Mouse (Mus musculus) bone marrow macrophage, adult 2 months (primary cell): ENCODE data around the gene Syn3. TPM values are rescaled to one million over a fixed set of nuclear protein-coding genes. Genes with fewer than 3 reads are reported as not detected.

Experiments used
- H3K27ac ChIP-seq: 2 replicates; pipeline ENCODE4 v1.5.1; 2012; ENCODE audit warnings: low read depth, low read length; ENCODE audit not compliant: insufficient read depth
- H3K4me1 ChIP-seq: 2 replicates; pipeline ENCODE4 v1.6.1; 2012; ENCODE audit warnings: low read length; ENCODE audit not compliant: control insufficient read depth, insufficient read depth
- H3K4me3 ChIP-seq: 2 replicates; pipeline ENCODE4 v1.5.1; 2012; ENCODE audit warnings: mild to moderate bottlenecking, low read length, moderate library complexity; ENCODE audit not compliant: insufficient read depth
- CTCF ChIP-seq: IDR thresholded peaks from 2 replicates; pipeline ENCODE4 v1.5.1; 2012; ENCODE audit warnings: low read depth, mild to moderate bottlenecking, low read length, moderate library complexity
- POLR2A ChIP-seq: IDR thresholded peaks from 2 replicates; pipeline ENCODE4 v1.6.1; 2012; ENCODE audit warnings: mild to moderate bottlenecking, low read depth, low read length, borderline replicate concordance
- polyA plus RNA-seq: library from polyadenylated mRNA; stranded (reverse); fragments of >200 nt; gene quantifications from 2 replicates; pipeline ENCODE4 v1.2.4, GENCODE M21; 2012; ENCODE audit not compliant: missing spikeins, insufficient read depth, insufficient read length

Syn3 gene
- polyA plus RNA-seq, 1 experiment = not detected

- no peak overlapping the region for H3K27ac ChIP-seq
- H3K4me3 ChIP-seq = no peak overlapping the region
- no peak for TF ChIP-seq CTCF
- TF ChIP-seq POLR2A = no peak
- H3K4me1 ChIP-seq = no peaks in the 10 kb centered on the region
Measured at GRCm38 (mm10) chr10:86421731-86422370, 76.8 kb downstream of the Syn3 start.

DNA sequence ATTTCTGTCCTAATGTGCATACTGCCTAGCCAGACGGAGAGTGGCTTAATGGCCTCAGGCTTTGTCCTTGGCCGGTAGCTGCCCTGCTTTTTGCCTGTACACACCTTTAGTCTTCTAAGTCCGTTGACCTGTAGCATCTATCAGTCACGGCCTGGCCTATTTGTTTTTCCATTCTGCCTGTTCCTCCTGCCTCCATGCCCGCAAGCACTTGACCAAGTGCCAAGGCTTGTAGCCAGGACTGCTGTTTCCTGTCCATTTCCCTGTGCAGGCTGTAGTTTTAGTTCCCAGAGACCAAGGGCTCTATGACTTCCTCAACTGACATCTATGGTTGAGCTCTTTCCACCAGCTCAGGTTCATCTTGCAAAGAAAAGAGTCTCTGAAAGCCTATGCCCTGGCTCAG is 79.8 kb downstream of the Syn3 start:
- Histone ChIP-seq H3K4me1 (no peaks in the 10 kb centered on the region), H3K27ac (no peak overlapping the region), H3K4me3 (no peak overlapping the region)
- TF ChIP-seq CTCF (no peak), POLR2A (no peak)

DNA sequence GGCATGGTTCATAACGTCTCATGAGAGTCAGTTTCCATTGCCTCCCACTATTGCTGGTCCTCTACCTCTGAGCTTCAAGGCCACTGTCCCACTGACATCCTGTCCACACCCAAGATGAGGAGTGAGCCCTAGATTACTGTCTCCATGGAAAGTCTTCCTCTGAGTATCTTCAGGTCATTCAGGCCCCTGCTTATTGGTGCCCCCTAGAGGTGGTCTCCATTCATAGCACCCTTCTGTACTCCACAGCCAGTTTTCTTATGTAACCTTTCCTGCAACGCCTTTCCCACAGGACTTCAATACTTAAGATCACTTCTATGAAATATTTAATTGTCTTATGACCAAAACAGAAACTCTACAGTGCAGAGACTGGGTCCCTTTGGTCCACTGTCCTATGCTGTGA is 80.4 kb downstream of the Syn3 start:
- Histone ChIP-seq H3K27ac (no peak overlapping the region), H3K4me1 (no peaks in the 10 kb centered on the region), H3K4me3 (no peak overlapping the region)
- TF ChIP-seq POLR2A (no peak), CTCF (no peak)

- TF ChIP-seq POLR2A (no peak), CTCF (no peak)
- H3K4me3 ChIP-seq = no peak overlapping the region
- H3K4me1 ChIP-seq = no peaks in the 10 kb centered on the region
- no peak overlapping the region for H3K27ac ChIP-seq
Measured at GRCm38 (mm10) chr10:86416806-86417205, 81.9 kb downstream of the Syn3 start.

GRCm38 (mm10) chr10:86410868-86411267 is 87.8 kb downstream of the Syn3 start:
- no peaks in the 10 kb centered on the region for H3K4me1 ChIP-seq
- no peak overlapping the region for H3K4me3 ChIP-seq
- H3K27ac ChIP-seq = no peak overlapping the region
- TF ChIP-seq CTCF (no peak), POLR2A (no peak)

- TF ChIP-seq POLR2A (no peak), CTCF (no peak)
- Histone ChIP-seq H3K27ac (no peak overlapping the region), H3K4me1 (no peaks in the 10 kb centered on the region), H3K4me3 (no peak overlapping the region)
Measured at GRCm38 (mm10) chr10:86406952-86407351, 91.7 kb downstream of the Syn3 start.

- TF ChIP-seq POLR2A (no peak), CTCF (no peak)
- Histone ChIP-seq H3K4me1 (no peaks in the 10 kb centered on the region), H3K27ac (no peak overlapping the region), H3K4me3 (no peak overlapping the region)
Measured at GRCm38 (mm10) chr10:86398347-86398720, 100.4 kb downstream of the Syn3 start.

- Histone ChIP-seq H3K4me1 (no peaks in the 10 kb centered on the region), H3K4me3 (no peak overlapping the region), H3K27ac (no peak overlapping the region)
- no peak for TF ChIP-seq CTCF
- TF ChIP-seq POLR2A = no peak
Measured at GRCm38 (mm10) chr10:86397577-86398346, 100.9 kb downstream of the Syn3 start.

GRCm38 (mm10) chr10:86392399-86392798 is 106.3 kb downstream of the Syn3 start:
- no peaks in the 10 kb centered on the region for H3K4me1 ChIP-seq
- no peak for TF ChIP-seq CTCF
- TF ChIP-seq POLR2A = no peak
- no peak overlapping the region for H3K27ac ChIP-seq
- H3K4me3 ChIP-seq = no peak overlapping the region

- Histone ChIP-seq H3K4me3 (no peak overlapping the region), H3K4me1 (no peaks in the 10 kb centered on the region), H3K27ac (no peak overlapping the region)
- TF ChIP-seq POLR2A = no peak
- no peak for TF ChIP-seq CTCF
Measured at GRCm38 (mm10) chr10:86389913-86390312, 108.8 kb downstream of the Syn3 start.

GRCm38 (mm10) chr10:86389357-86389756 is 109.3 kb downstream of the Syn3 start:
- TF ChIP-seq CTCF (no peak), POLR2A (no peak)
- Histone ChIP-seq H3K4me1 (no peaks in the 10 kb centered on the region), H3K4me3 (no peak overlapping the region)

More at GRCm38 (mm10) chr10:86389357-86389756, 109.3 kb downstream of the Syn3 start:
- no peak overlapping the region for H3K27ac ChIP-seq
